Mouse (Mus musculus): ENCODE measurements around the gene Ace3. TPM values are rescaled to one million over a fixed set of nuclear protein-coding genes. Genes with fewer than 3 reads are reported as not detected.

Ace3 gene
- polyA plus RNA-seq, 1 experiment from 2014 or later: not detected

DNA sequence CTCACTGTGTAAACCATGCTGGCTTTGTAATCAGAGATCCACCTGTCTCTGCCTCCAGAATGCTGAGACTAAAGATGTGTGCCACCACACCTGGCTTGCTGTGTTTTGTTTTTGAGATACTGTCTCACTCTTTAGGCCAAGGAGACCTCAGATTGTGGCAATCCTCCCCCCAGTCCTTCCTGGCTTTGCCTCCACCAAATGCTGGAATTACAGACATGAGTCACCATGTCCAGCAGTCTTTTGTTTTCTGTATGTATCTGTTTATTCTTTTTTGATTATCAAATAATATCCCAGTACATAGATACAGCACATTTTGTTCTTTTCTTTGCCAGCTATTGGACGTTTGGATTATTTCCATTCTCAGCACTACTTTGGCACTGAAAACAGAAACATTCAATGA lies 35.9 kb upstream of the Ace3 start:
- no peak for ATAC-seq (replicated peaks; ENCODE audit: insufficient number of reproducible peaks, insufficient read depth, low FRiP score, low read depth)
- Histone ChIP-seq H3K9me3 (replicated peaks) (no peaks in the 10 kb centered on the region), H3K4me2 (no peak overlapping the region), H3K27me3 (no peaks in the 10 kb centered on the region), H3K27ac (no peak overlapping the region; the same call in 1 of the 2 replicates), H3K4me3 (no peak overlapping the region), H3K4me1 (replicated peaks) (peaks cover 15% of the 10 kb centered on the region), H3K36me3 (no peaks in the 10 kb centered on the region), H3K9ac (no peak overlapping the region)
- 38% methylated on average over 1 of the region's 1 CpGs for WGBS

DNA sequence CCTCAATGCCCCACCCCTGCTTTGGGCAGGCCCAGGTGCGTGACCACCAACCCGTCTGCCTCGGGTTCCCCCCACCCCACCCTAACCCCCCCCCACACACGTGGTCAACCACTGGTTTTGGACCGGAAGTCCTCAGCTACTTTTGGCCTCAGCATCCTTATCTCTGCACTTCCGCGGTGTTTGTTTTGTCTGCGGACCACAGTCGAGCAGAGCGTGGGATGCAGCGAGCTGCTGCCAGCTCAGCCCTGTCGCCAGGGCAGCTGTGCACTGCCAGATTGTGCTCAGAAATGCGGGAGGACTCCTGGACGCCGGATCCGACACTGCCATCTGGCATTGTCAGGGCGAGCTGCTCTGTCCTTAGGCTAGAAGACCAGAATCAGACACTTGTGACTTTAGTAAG lies 35.1 kb upstream of the Ace3 start:
- Histone ChIP-seq H3K4me2 (peak overlapping the region; percentile 45), H3K27ac (no peak overlapping the region), H3K9me3 (replicated peaks) (no peaks in the 10 kb centered on the region), H3K36me3 (no peaks in the 10 kb centered on the region), H3K4me3 (0 out of 2 replicates have a peak overlapping the region, but pooled peaks have one; percentile 5), H3K9ac (peak overlapping the region; percentile 2; the same call in 1 of the 2 replicates), H3K27me3 (no peaks in the 10 kb centered on the region), H3K4me1 (replicated peaks) (peaks cover 15% of the 10 kb centered on the region)
- ATAC-seq (replicated peaks; ENCODE audit: insufficient number of reproducible peaks, insufficient read depth, low FRiP score, low read depth): 0 out of 2 replicates have a peak, but pooled peaks have one; percentile 31
- 4% methylated on average over 17 of the region's 17 CpGs for WGBS

DNA sequence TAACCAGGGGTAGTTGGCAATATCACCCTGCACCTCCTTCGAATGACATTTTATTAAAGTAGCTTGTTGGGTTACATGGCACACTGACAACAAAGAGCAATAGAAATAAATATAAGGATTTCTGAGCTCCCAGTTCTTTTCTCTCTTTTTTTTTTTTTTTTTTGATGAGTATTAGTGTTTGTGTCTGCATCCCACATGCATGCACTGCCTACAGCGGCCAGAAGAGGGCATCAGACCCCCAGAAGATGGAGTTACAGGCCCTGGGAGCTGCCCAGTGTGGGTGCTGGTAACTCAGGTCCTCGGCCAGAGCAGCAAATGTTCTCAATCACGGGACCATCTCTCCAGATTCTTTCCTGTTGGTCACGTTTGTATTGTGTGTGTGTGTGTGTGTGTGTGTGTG lies 29.8 kb upstream of the Ace3 start:
- no peak overlapping the region for H3K9ac ChIP-seq
- no peak overlapping the region for H3K27ac ChIP-seq
- no peak overlapping the region for H3K4me2 ChIP-seq
- H3K36me3 ChIP-seq: no peaks in the 10 kb centered on the region
- H3K27me3 ChIP-seq: peaks cover 42% of the 10 kb centered on the region
- H3K4me3 ChIP-seq: no peak overlapping the region
- no peak for ATAC-seq (replicated peaks; ENCODE audit: insufficient number of reproducible peaks, insufficient read depth, low FRiP score, low read depth)
- 66% methylated on average over 5 of the region's 5 CpGs for whole genome bisulfite sequencing
- peaks cover 16% of the 10 kb centered on the region for H3K4me1 ChIP-seq (replicated peaks)
- no peaks in the 10 kb centered on the region for H3K9me3 ChIP-seq (replicated peaks)

DNA sequence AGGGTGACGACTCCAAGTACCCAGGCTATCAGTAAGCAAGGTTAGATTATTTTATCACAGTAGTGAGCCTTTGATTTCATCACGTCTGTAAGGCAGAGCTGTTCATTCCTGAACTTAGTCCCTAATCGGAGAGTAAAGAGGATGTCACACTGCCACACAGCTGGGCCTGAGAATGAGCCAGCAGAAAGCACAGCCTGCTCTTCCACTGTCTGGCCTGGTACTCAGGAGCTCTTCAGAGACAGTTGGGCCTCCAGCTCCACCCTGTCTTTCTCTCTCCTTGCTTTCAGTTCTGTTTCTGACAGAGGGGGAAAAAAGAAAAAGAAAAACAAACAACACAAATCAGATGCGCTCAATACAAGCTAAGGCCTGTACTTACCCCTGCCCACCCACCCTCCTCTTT lies 28.2 kb upstream of the Ace3 start:
- ATAC-seq (replicated peaks; ENCODE audit: insufficient number of reproducible peaks, insufficient read depth, low FRiP score, low read depth): no peak
- peaks cover 57% of the 10 kb centered on the region for H3K27me3 ChIP-seq

DNA sequence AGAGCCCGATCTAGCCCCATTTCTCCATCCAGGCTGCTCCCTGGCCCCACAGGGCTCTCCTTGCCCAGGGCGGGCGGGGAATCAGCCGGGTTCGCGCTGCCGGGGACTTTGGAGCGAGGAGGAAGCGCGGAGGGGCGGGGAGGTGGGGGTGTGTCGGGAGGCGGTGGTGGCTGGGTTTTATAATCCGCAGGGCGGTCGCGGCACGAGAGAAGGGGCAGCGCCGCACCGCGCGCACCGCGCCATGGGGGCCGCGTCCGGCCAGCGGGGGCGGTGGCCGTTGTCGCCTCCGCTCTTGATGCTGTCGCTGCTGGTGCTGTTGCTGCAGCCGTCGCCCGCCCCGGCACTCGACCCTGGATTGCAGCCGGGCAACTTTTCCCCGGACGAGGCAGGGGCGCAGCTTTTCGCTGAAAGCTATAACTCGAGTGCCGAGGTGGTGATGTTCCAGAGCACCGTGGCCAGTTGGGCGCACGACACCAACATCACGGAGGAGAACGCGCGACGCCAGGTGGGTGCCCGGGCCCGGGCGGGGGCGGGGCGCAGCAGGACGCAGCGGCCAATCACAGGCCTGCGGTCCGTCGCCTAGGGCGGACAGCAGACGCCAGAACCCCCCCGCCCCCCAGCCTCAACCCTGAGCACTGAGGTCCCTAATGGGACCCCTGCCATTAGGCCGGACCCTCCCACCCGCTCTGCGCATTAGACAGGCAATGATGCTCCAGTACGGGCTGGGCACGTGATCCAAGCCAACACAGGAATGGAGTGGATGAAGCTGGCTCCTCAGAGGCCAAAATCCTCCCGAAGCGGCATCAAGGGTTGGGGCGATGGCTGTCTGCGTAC lies 26.5 kb upstream of the Ace3 start, which contains the start of gene Ace:
Gene Ace, plus strand, starts transcription at position 205 of the 834 bp plus-strand sequence.
- 1% methylated on average over 68 of the region's 76 CpGs for WGBS
- H3K27me3 ChIP-seq: peaks cover 70% of the 10 kb centered on the region
- H3K9ac ChIP-seq: peak within 1 kb of the TSS; percentile 46
- peak within 1 kb of the TSS; percentile 60 for H3K4me3 ChIP-seq
- no peaks in the 10 kb centered on the region for H3K9me3 ChIP-seq (replicated peaks)
- peak; percentile 35; the same call in 1 of the 2 replicates for ATAC-seq (replicated peaks; ENCODE audit: insufficient number of reproducible peaks, insufficient read depth, low FRiP score, low read depth)
- H3K36me3 ChIP-seq: no peaks in the 10 kb centered on the region
- no peak within 1 kb of the TSS for H3K27ac ChIP-seq
- H3K4me2 ChIP-seq: peak within 1 kb of the TSS; percentile 96
- H3K4me1 ChIP-seq (replicated peaks): peaks cover 14% of the 10 kb centered on the region

More for the DNA sequence above, 28.2 kb upstream of the Ace3 start:
- 53% methylated on average over 4 of the region's 4 CpGs for WGBS
- Histone ChIP-seq H3K27ac (no peak overlapping the region), H3K9me3 (replicated peaks) (no peaks in the 10 kb centered on the region), H3K4me3 (no peak overlapping the region), H3K36me3 (no peaks in the 10 kb centered on the region), H3K9ac (no peak overlapping the region), H3K4me1 (replicated peaks) (peaks cover 14% of the 10 kb centered on the region), H3K4me2 (no peak overlapping the region)

DNA sequence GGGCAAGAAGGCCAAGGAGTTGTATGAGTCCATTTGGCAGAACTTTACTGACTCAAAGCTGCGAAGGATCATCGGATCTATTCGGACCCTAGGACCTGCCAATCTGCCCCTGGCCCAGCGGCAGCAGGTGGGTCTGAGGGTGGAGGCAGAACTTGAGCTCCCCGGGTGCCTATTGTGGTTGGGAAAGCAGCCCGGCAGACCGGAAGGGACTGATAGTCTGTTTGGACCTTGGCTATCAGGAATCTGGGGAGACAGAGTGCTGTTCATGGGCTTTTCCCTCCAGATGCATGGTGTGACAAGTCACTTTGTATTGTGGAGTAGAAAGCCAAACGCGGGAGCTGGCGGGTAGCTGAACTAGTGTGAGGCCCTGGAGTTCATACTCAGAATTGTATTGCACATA lies 25.5 kb upstream of the Ace3 start:
- H3K4me3 ChIP-seq: no peak overlapping the region
- H3K4me1 ChIP-seq (replicated peaks): peaks cover 14% of the 10 kb centered on the region
- no peak overlapping the region; the same call in 1 of the 2 replicates for H3K4me2 ChIP-seq
- peaks cover 72% of the 10 kb centered on the region for H3K27me3 ChIP-seq
- no peak for ATAC-seq (replicated peaks; ENCODE audit: insufficient number of reproducible peaks, insufficient read depth, low FRiP score, low read depth)
- no peaks in the 10 kb centered on the region for H3K36me3 ChIP-seq
- H3K9ac ChIP-seq: no peak overlapping the region
- WGBS: 42% methylated on average over 10 of the region's 10 CpGs
- H3K27ac ChIP-seq: no peak overlapping the region
- H3K9me3 ChIP-seq (replicated peaks): no peaks in the 10 kb centered on the region

DNA sequence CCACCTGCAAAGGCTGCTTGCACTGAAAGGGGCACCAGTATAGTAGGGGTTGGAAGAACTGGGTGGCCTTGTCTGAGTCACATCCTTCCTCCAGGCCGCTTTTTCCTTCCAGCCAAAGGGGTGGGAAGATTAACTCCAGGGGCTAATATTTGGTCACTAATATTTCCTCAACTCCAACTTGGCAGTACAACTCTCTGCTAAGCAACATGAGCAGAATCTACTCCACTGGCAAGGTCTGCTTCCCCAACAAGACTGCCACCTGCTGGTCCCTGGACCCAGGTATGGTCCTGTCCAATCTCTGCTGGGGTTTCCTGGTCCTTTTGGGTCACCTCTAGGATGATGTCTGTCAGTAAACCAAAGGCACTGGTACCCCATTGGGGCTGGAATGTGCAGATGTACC lies 25.0 kb upstream of the Ace3 start:
- 30% methylated on average over 1 of the region's 1 CpGs for WGBS
- H3K27me3 ChIP-seq: peaks cover 74% of the 10 kb centered on the region

DNA sequence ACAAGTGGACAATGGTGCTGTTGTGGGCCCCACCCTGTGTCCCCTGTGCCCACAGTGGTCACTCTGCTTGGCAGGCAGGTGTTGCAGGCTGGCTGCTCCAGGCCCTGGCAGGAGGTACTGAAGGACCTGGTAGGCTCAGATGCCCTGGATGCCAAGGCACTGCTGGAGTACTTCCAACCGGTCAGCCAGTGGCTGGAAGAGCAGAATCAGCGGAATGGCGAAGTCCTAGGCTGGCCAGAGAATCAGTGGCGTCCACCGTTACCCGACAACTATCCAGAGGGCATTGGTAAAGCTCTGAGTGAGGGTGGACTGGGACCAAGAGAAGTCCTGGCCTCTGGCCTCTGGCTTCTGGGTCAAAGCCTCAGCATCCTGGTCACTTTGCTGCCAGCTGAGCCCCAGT lies 19.9 kb upstream of the Ace3 start:
- H3K9ac ChIP-seq: no peak overlapping the region
- H3K27ac ChIP-seq: no peak overlapping the region
- no peaks in the 10 kb centered on the region for H3K36me3 ChIP-seq
- no peak overlapping the region for H3K4me3 ChIP-seq
- peaks cover 41% of the 10 kb centered on the region for H3K27me3 ChIP-seq
- ATAC-seq (replicated peaks; ENCODE audit: insufficient number of reproducible peaks, insufficient read depth, low FRiP score, low read depth): no peak
- 86% methylated on average over 6 of the region's 6 CpGs for WGBS
- H3K9me3 ChIP-seq (replicated peaks): no peaks in the 10 kb centered on the region
- no peaks in the 10 kb centered on the region for H3K4me1 ChIP-seq (replicated peaks)
- H3K4me2 ChIP-seq: no peak overlapping the region

More for the DNA sequence above, 25.0 kb upstream of the Ace3 start:
- no peak overlapping the region for H3K9ac ChIP-seq
- no peak overlapping the region for H3K4me2 ChIP-seq
- no peak overlapping the region for H3K27ac ChIP-seq
- H3K9me3 ChIP-seq (replicated peaks): no peaks in the 10 kb centered on the region
- no peak for ATAC-seq (replicated peaks; ENCODE audit: insufficient number of reproducible peaks, insufficient read depth, low FRiP score, low read depth)
- H3K4me1 ChIP-seq (replicated peaks): peaks cover 14% of the 10 kb centered on the region
- H3K36me3 ChIP-seq: no peaks in the 10 kb centered on the region
- H3K4me3 ChIP-seq: no peak overlapping the region

DNA sequence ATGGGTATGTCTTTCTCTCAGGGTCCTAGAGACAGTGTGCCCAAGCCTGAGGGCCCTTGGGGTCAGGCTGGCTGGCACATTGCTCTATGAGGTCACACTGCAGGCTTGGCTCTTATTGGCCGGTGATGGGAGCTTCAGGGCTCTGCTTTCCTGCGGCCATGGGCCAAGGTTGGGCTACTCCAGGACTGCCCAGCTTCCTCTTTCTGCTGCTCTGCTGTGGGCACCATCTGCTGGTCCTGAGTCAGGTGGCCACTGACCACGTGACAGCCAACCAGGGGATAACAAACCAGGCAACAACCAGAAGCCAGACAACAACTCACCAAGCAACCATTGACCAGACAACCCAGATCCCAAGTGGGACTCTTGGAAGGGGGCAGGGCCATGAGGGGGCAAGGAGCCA lies 19.4 kb upstream of the Ace3 start:
- Histone ChIP-seq H3K4me2 (no peak overlapping the region), H3K36me3 (no peaks in the 10 kb centered on the region), H3K4me1 (replicated peaks) (no peaks in the 10 kb centered on the region), H3K27me3 (peaks cover 36% of the 10 kb centered on the region), H3K27ac (no peak overlapping the region), H3K9me3 (replicated peaks) (no peaks in the 10 kb centered on the region), H3K4me3 (no peak overlapping the region), H3K9ac (no peak overlapping the region)
- no peak for ATAC-seq (replicated peaks; ENCODE audit: insufficient number of reproducible peaks, insufficient read depth, low FRiP score, low read depth)
- 74% methylated on average over 3 of the region's 3 CpGs for WGBS

DNA sequence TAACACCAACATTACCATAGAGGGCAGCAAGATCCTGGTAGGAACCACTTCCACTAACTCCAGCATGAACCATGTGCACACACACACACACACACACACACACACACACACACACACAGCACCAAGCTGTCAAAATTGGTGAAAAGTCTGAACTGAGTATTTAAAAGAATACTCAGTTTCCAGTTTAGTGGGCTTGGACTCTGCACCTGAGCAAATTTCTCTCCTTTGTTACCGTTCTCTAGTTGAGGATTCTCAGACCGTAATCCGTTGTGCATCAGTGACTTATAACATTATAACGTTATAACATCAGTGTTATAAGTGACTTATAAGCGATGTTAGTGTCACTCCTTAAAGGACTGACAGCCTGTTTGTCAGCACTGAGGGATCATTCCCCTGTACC lies 18.8 kb upstream of the Ace3 start:
- Histone ChIP-seq H3K4me1 (replicated peaks) (no peaks in the 10 kb centered on the region), H3K9ac (no peak overlapping the region), H3K36me3 (no peaks in the 10 kb centered on the region), H3K4me3 (no peak overlapping the region), H3K4me2 (no peak overlapping the region), H3K27ac (no peak overlapping the region), H3K27me3 (peaks cover 31% of the 10 kb centered on the region), H3K9me3 (replicated peaks) (no peaks in the 10 kb centered on the region)
- no peak for ATAC-seq (replicated peaks; ENCODE audit: insufficient number of reproducible peaks, insufficient read depth, low FRiP score, low read depth)
- WGBS: 84% methylated on average over 5 of the region's 5 CpGs

DNA sequence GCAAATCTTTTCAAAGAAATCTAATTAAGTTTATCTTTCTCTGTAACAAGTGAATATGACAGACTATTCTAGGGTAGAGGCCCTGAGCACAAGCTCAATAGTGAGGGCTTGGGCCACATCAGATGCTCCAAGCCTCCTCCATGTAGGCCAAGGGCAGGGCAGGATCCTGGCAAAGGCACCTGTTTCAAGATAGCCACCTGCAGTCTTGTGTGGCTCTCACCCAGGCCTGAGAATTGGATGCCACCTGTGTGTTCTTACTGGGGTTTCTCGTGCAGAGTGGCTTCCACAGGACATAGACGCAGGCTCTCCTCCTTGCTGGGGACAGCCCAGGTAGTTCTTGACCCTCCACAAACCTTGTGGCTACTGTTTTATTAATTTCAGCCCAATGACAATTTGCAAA lies 16.2 kb upstream of the Ace3 start:
- H3K27ac ChIP-seq: no peak overlapping the region
- no peak overlapping the region for H3K9ac ChIP-seq
- 0 out of 2 replicates have a peak, but pooled peaks cover 20% of the 10 kb centered on the region for H3K27me3 ChIP-seq
- H3K9me3 ChIP-seq (replicated peaks): no peaks in the 10 kb centered on the region
- H3K4me1 ChIP-seq (replicated peaks): no peaks in the 10 kb centered on the region
- H3K36me3 ChIP-seq: no peaks in the 10 kb centered on the region
- H3K4me2 ChIP-seq: no peak overlapping the region
- ATAC-seq (replicated peaks; ENCODE audit: insufficient number of reproducible peaks, insufficient read depth, low FRiP score, low read depth): no peak
- 68% methylated on average over 2 of the region's 2 CpGs for WGBS
- H3K4me3 ChIP-seq: no peak overlapping the region

DNA sequence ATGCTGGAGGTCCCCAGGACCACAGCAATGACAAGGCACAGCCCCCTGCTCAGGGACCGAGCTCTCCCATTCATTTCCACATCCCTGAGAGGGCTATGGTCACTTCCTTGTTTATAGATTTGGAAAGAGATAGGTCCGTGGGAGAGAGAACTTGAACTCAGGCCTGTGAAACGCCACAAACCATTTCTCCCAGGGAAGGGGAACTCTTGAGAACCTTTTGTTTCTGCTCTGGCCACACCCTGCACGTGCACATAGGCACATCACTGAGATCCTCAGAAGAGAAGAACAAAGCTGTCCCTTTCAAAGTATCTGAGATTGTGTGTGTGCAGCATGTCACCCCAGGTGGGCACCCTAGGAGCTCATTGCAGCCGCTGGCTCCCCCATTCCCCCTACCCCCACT lies 15.8 kb upstream of the Ace3 start:
- Histone ChIP-seq H3K4me2 (no peak overlapping the region), H3K27me3 (0 out of 2 replicates have a peak, but pooled peaks cover 20% of the 10 kb centered on the region), H3K4me3 (no peak overlapping the region), H3K9me3 (replicated peaks) (no peaks in the 10 kb centered on the region), H3K27ac (no peak overlapping the region), H3K36me3 (no peaks in the 10 kb centered on the region), H3K4me1 (replicated peaks) (no peaks in the 10 kb centered on the region), H3K9ac (no peak overlapping the region)
- WGBS: 52% methylated on average over 5 of the region's 5 CpGs
- no peak for ATAC-seq (replicated peaks; ENCODE audit: insufficient number of reproducible peaks, insufficient read depth, low FRiP score, low read depth)

Data from heart, embryonic 15.5 days (tissue).